Mouse (Mus musculus) left cerebral cortex, adult 18-20 months (tissue): ENCODE data around the gene Cela2a. TPM values are rescaled to one million over a fixed set of nuclear protein-coding genes. Genes with fewer than 3 reads are reported as not detected.

ENCODE experiments used
- DNase-seq, 2 experiments: peaks; one replicate each; pipeline ENCODE4 v3.0.0; 2021 to 2022; ENCODE audit warnings: low spot score in 2 of 2, mixed read lengths in 1 of 2
- total RNA-seq, 2 experiments: library from RNA; stranded (reverse); gene quantifications; 2 replicates each; pipeline ENCODE4 v1.2.3; 2021

Cela2a gene
- total RNA-seq, 2 experiments from 2014 or later: not detected

GRCm38 (mm10) chr4:141769501-141770160 lies 56.3 kb downstream of the Cela2a start:
- DNase-seq: no peak

- peak in 1 of 2 experiments; percentile 26 for DNase-seq
Observed at GRCm38 (mm10) chr4:141767353-141768036, 58.5 kb downstream of the Cela2a start.

- peak in 1 of 2 experiments; percentile 21 for DNase-seq
Observed at GRCm38 (mm10) chr4:141766668-141767352, 59.1 kb downstream of the Cela2a start.

- DNase-seq: peak in 1 of 2 experiments; percentile 12
Observed at GRCm38 (mm10) chr4:141766316-141766667, 59.7 kb downstream of the Cela2a start.

- no peak for DNase-seq
Observed at GRCm38 (mm10) chr4:141765008-141765407, 61.0 kb downstream of the Cela2a start.

Other genes with a start within 250 kb of the Cela2a start
- gene Fblim1, start 220.1 kb downstream of the Cela2a start, total RNA-seq: 1 to 10 TPM; 1.4 to 1.6 TPM
- under 1 TPM; 0.53 to 0.63 TPM for gene Tmem82, start 207.5 kb downstream of the Cela2a start, total RNA-seq
- gene Slc25a34, start 202.3 kb downstream of the Cela2a start, total RNA-seq: 1 to 10 TPM; 3.9 to 4.1 TPM
- 10 to 100 TPM; 94.6 to 96.9 TPM for gene Plekhm2, start 161.3 kb downstream of the Cela2a start, total RNA-seq
- gene Rsc1a1, start 140.6 kb downstream of the Cela2a start, total RNA-seq: not detected
- gene Ddi2, start 102.7 kb downstream of the Cela2a start, total RNA-seq: 10 to 100 TPM; 45.8 to 50.9 TPM
- gene Agmat, start 79.5 kb downstream of the Cela2a start, total RNA-seq: 1 to 10 TPM; 2.8 to 3.3 TPM
- 10 to 100 TPM; 41.7 to 44.9 TPM for gene Dnajc16, start 35.2 kb downstream of the Cela2a start, total RNA-seq
- 10 to 100 TPM; 26.4 to 28.5 TPM for gene Casp9, start 32.5 kb downstream of the Cela2a start, total RNA-seq
- gene Ctrc, start 20.2 kb upstream of the Cela2a start, total RNA-seq: not detected
- gene Efhd2, start 48.8 kb upstream of the Cela2a start, total RNA-seq: 100 to 1,000 TPM; 298 to 317 TPM
- gene Fhad1, start 188.9 kb upstream of the Cela2a start, total RNA-seq: 1 to 10 TPM; 7.4 to 9.1 TPM